Mouse (Mus musculus) lung, embryonic 14.5 days (tissue): Measurements from ENCODE around the gene Gm10681. TPM values are rescaled to one million over a fixed set of nuclear protein-coding genes. Genes with fewer than 3 reads are reported as not detected.
A peak's percentile ranks its signal among the peaks of the same experiment; 100 is the strongest.
"Not testable (repeated sequence)": the region's sequence is repeated elsewhere in the genome, so short reads cannot be mapped to it uniquely, and the experiment has no call there.

Experiments used
- ATAC-seq: fragments of 200-750 bp; cut with Nextera tagmentation; 2 replicates; pipeline ENCODE4 v1.8.0; 2017; ENCODE audit warnings: mild to moderate bottlenecking, moderate TSS enrichment, moderate library complexity; ENCODE audit not compliant: insufficient read depth
- DNase-seq: peaks from one replicate; pipeline ENCODE4 v3.0.0-alpha.2; 2015
- H3K27ac ChIP-seq: fragments of 300-500 bp; sonication (generic); 2 replicates; pipeline ENCODE4 v1.5.1; 2014; ENCODE audit warnings: low read depth, mild to moderate bottlenecking, moderate library complexity
- H3K27me3 ChIP-seq: fragments of 300-500 bp; sonication (generic); 2 replicates; pipeline ENCODE4 v1.6.1; 2014; ENCODE audit warnings: low read length, control low read depth; ENCODE audit not compliant: insufficient read depth
- H3K36me3 ChIP-seq: fragments of 300-500 bp; sonication (generic); 2 replicates; pipeline ENCODE4 v1.6.1; 2014; ENCODE audit warnings: control low read depth; ENCODE audit not compliant: insufficient read depth
- H3K4me1 ChIP-seq: fragments of 300-500 bp; sonication (generic); 2 replicates; pipeline ENCODE4 v1.6.1; 2014; ENCODE audit warnings: antibody characterized with exemption, control low read depth; ENCODE audit not compliant: insufficient read depth
- H3K4me2 ChIP-seq: fragments of 300-500 bp; sonication (generic); 2 replicates; pipeline ENCODE4 v1.6.1; 2014; ENCODE audit warnings: mild to moderate bottlenecking
- H3K4me3 ChIP-seq: fragments of 300-500 bp; sonication (generic); 2 replicates; pipeline ENCODE4 v1.5.1; 2014; ENCODE audit warnings: low read depth, low read length
- H3K9ac ChIP-seq: fragments of 300-500 bp; sonication (generic); 2 replicates; pipeline ENCODE4 v1.6.1; 2014
- H3K9me3 ChIP-seq: fragments of 300-500 bp; sonication (generic); 2 replicates; pipeline ENCODE4 v1.6.1; 2016; ENCODE audit warnings: low read depth, low read length, control low read depth
- CTCF ChIP-seq: IDR thresholded peaks from 2 replicates; pipeline ENCODE4 v1.5.1; 2016; ENCODE audit warnings: antibody characterized with exemption, low read depth
- WGBS: fragments of 180-500 bp; shearing (Covaris S2); extraction: QIAGEN DNeasy Blood & Tissue Kit; methylation state at CpG from one replicate; pipeline ENCODE4 v1.1.7; 2014; 5-methylcytosine and 5-hydroxymethylcytosine counted together
- polyA plus RNA-seq: library from polyadenylated mRNA; unstranded; fragments of >200 nt; fragmentation: Nextera tagmentation; extraction: Ambion mirVana; gene quantifications from 2 replicates; pipeline ENCODE4 v1.2.1, GENCODE M21; 2014

Gm10681 gene
- polyA plus RNA-seq, 1 experiment from 2014 or later: not detected

GRCm38 (mm10) chr3:98587721-98588120 is 886 bp downstream of the Gm10681 start:
- DNase-seq (no peak), ATAC-seq (no peak)
- Histone ChIP-seq H3K4me3 (no peak overlapping the region), H3K27me3 (no peaks in the 10 kb centered on the region), H3K27ac (no peak overlapping the region), H3K9me3 (no peaks in the 10 kb centered on the region), H3K4me2 (no peak overlapping the region), H3K9ac (no peak overlapping the region), H3K4me1 (no peaks in the 10 kb centered on the region), H3K36me3 (no peaks in the 10 kb centered on the region)
- 60% methylated on average over 2 of the region's 2 CpGs for WGBS
- no peak for TF ChIP-seq CTCF

- not testable (repeated sequence) for H3K4me3 ChIP-seq, H3K27ac ChIP-seq, H3K9ac ChIP-seq, H3K36me3 ChIP-seq, ATAC-seq, H3K9me3 ChIP-seq, H3K4me2 ChIP-seq, H3K27me3 ChIP-seq, DNase-seq, H3K4me1 ChIP-seq
Observed at GRCm38 (mm10) chr3:98582622-98583021, 6.0 kb downstream of the Gm10681 start.

GRCm38 (mm10) chr3:98582202-98582601 is 6.4 kb downstream of the Gm10681 start:
- H3K27me3 ChIP-seq, H3K27ac ChIP-seq, ATAC-seq, H3K4me3 ChIP-seq, H3K9me3 ChIP-seq, H3K4me1 ChIP-seq, H3K9ac ChIP-seq, DNase-seq, H3K36me3 ChIP-seq, H3K4me2 ChIP-seq: not testable (repeated sequence)
- no CpG with 5 or more reads among the region's 1 CpGs for WGBS

GRCm38 (mm10) chr3:98581024-98581423 is 7.6 kb downstream of the Gm10681 start:
- ATAC-seq: peak; percentile 21; the same call in 1 of the 2 replicates
- WGBS: 80% methylated on average over 1 of the region's 1 CpGs
- H3K4me1 ChIP-seq, H3K9ac ChIP-seq, H3K36me3 ChIP-seq, H3K27ac ChIP-seq, H3K9me3 ChIP-seq, H3K4me2 ChIP-seq, H3K27me3 ChIP-seq, H3K4me3 ChIP-seq: not testable (repeated sequence)
- peak; percentile 85 for DNase-seq

- not testable (repeated sequence) for H3K27ac ChIP-seq, H3K36me3 ChIP-seq, H3K27me3 ChIP-seq, H3K4me1 ChIP-seq, H3K4me3 ChIP-seq, DNase-seq, H3K4me2 ChIP-seq, H3K9ac ChIP-seq, H3K9me3 ChIP-seq, ATAC-seq
- WGBS: 78% methylated on average over 2 of the region's 2 CpGs
Observed at GRCm38 (mm10) chr3:98567717-98568116, 20.9 kb downstream of the Gm10681 start.

DNA sequence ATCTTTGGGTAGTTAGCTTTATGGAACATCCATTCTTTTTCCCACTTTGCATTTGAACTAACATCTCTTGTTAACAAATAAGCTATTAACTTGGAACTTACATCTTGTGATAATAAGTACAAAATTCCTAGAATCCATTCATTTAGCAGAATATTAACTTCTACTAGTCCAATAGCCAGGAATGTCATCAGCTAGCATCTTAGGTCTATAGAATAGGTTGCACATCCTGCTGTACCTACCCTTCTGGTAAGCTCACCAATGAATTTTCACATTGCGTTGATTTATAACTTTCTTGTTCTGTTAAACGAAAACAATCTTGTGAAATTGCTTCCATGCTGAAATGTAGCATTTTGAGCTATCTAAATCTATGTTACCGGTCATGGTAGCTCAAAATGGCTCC is 23.7 kb downstream of the Gm10681 start:
- ATAC-seq, H3K9ac ChIP-seq, H3K27ac ChIP-seq, H3K4me1 ChIP-seq, H3K4me2 ChIP-seq, H3K9me3 ChIP-seq, H3K4me3 ChIP-seq, H3K27me3 ChIP-seq, H3K36me3 ChIP-seq, DNase-seq: not testable (repeated sequence)
- no CpG with 5 or more reads among the region's 3 CpGs for WGBS

DNA sequence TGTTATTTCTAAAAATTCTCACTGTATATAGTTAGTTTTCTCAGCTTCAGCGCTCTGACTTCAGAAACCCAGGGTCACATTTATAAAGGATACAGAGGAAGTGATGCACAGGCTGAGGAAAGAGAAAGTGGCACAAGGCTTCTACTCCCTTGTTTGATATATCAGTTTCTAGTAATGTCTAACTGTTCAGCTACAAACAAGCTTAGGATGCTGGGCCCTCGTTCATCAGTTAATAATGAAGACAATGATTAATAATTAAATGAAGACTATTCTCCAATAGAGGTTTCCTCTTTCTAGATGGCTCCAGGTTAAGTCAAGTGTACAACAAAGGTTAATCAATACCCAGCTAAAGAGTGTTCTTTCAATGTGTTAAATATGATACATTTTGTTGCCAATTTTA is 24.8 kb downstream of the Gm10681 start:
- not testable (repeated sequence) for DNase-seq

DNA sequence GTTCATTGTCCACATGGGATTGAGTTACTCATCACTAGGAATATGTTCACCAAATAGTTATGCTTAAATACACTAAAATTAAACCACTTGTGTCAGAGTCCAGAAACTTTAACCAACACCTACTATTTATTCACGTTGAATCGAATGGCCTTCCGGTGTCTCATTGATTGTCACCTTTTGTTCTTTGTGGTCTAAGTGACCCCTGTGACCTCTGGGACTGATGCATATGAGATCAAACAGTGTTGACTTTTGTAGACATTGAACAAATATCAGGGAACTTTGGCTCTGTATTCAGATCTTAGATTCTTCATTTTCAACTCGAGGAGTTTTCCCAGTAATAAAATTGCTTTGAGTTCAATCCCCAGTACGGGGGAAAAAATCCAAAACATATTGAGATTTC is 27.9 kb downstream of the Gm10681 start:
- WGBS: no CpG with 5 or more reads among the region's 5 CpGs
- not testable (repeated sequence) for H3K4me3 ChIP-seq, H3K27ac ChIP-seq, DNase-seq, H3K9me3 ChIP-seq, H3K9ac ChIP-seq, H3K4me2 ChIP-seq, H3K4me1 ChIP-seq, H3K36me3 ChIP-seq, H3K27me3 ChIP-seq, ATAC-seq

More for the DNA sequence above, 24.8 kb downstream of the Gm10681 start:
- no CpG with 5 or more reads among the region's 2 CpGs for whole genome bisulfite sequencing
- not testable (repeated sequence) for H3K9me3 ChIP-seq, ATAC-seq, H3K4me1 ChIP-seq, H3K36me3 ChIP-seq, H3K4me3 ChIP-seq, H3K9ac ChIP-seq, H3K4me2 ChIP-seq, H3K27me3 ChIP-seq, H3K27ac ChIP-seq

- not testable (repeated sequence) for ATAC-seq, H3K27ac ChIP-seq, H3K36me3 ChIP-seq, H3K4me1 ChIP-seq, DNase-seq, H3K27me3 ChIP-seq, H3K4me3 ChIP-seq, H3K9ac ChIP-seq, H3K9me3 ChIP-seq, H3K4me2 ChIP-seq
- no CpG with 5 or more reads among the region's 1 CpGs for WGBS
Observed at GRCm38 (mm10) chr3:98550832-98551231, 37.8 kb downstream of the Gm10681 start.

- not testable (repeated sequence) for H3K9ac ChIP-seq, H3K4me3 ChIP-seq, H3K4me2 ChIP-seq, H3K4me1 ChIP-seq, H3K27me3 ChIP-seq, H3K27ac ChIP-seq, H3K36me3 ChIP-seq, ATAC-seq, H3K9me3 ChIP-seq, DNase-seq
- no CpG with 5 or more reads among the region's 2 CpGs for WGBS
Observed at GRCm38 (mm10) chr3:98550215-98550614, 38.4 kb downstream of the Gm10681 start.

GRCm38 (mm10) chr3:98548495-98548894 is 40.1 kb downstream of the Gm10681 start:
- not testable (repeated sequence) for H3K9ac ChIP-seq, H3K4me3 ChIP-seq, H3K36me3 ChIP-seq, H3K4me2 ChIP-seq, H3K9me3 ChIP-seq, DNase-seq, ATAC-seq, H3K27me3 ChIP-seq, H3K4me1 ChIP-seq, H3K27ac ChIP-seq
- WGBS: 83% methylated on average over 1 of the region's 1 CpGs
